Mouse (Mus musculus) heart, postnatal 0 days (tissue): Measurements from ENCODE around the gene Tnfrsf13c.
A peak's percentile ranks its signal among the peaks of the same experiment; 100 is the strongest.

Source experiments
- CTCF ChIP-seq: IDR thresholded peaks from 2 replicates; pipeline ENCODE4 v1.5.1; 2016; ENCODE audit warnings: antibody characterized with exemption, control low read depth, low read depth
- EP300 ChIP-seq: IDR thresholded peaks from 2 replicates; pipeline ENCODE4 v1.6.1; 2016; ENCODE audit warnings: antibody characterized with exemption, low read depth

GRCm38 (mm10) chr15:82251579-82251978 is 27.4 kb upstream of the Tnfrsf13c start:
- TF ChIP-seq EP300 (no peak), CTCF (peak; percentile 28)
